Mouse (Mus musculus): Measurements from ENCODE around the gene Map2. TPM values are rescaled to one million over a fixed set of nuclear protein-coding genes. Genes with fewer than 3 reads are reported as not detected.

Gene Map2
- polyA plus RNA-seq, 1 experiment, result 18.3 TPM

- Histone ChIP-seq H3K9me3 (replicated peaks; ENCODE audit: control insufficient read depth, insufficient read depth, low read length, poor library complexity, severe bottlenecking) (no peaks in the 10 kb centered on the region), H3K9ac (ENCODE audit: low read depth, poor library complexity, severe bottlenecking) (no peak overlapping the region), H3K27ac (ENCODE audit: insufficient read depth, low read length) (no peak overlapping the region), H3K36me3 (ENCODE audit: control insufficient read depth, insufficient read depth, low read length, poor library complexity, severe bottlenecking) (no peaks in the 10 kb centered on the region), H3K4me1 (ENCODE audit: control insufficient read depth, insufficient read depth, low read length) (no peaks in the 10 kb centered on the region), H3K27me3 (ENCODE audit: control insufficient read depth, insufficient read depth, low read length, poor library complexity, severe bottlenecking) (no peaks in the 10 kb centered on the region), H3K4me3 (ENCODE audit: low read depth, low read length) (no peak overlapping the region)
- no peak for TF ChIP-seq EP300 (IDR thresholded peaks at IDR 0.05; ENCODE audit: insufficient read depth, low read depth, low read length)
- TF ChIP-seq POLR2A (IDR thresholded peaks at IDR 0.05; ENCODE audit: insufficient read depth, low read length), result no peak
- no peak for TF ChIP-seq CTCF (IDR thresholded peaks at IDR 0.05; ENCODE audit: low read depth, low read length)
Measured at GRCm38 (mm10) chr1:66211074-66211791, 36.2 kb downstream of the Map2 start.

GRCm38 (mm10) chr1:66221497-66221896 is 46.4 kb downstream of the Map2 start:
- Histone ChIP-seq H3K27me3 (ENCODE audit: control insufficient read depth, insufficient read depth, low read length, poor library complexity, severe bottlenecking) (no peaks in the 10 kb centered on the region), H3K36me3 (ENCODE audit: control insufficient read depth, insufficient read depth, low read length, poor library complexity, severe bottlenecking) (no peaks in the 10 kb centered on the region), H3K9me3 (replicated peaks; ENCODE audit: control insufficient read depth, insufficient read depth, low read length, poor library complexity, severe bottlenecking) (no peaks in the 10 kb centered on the region), H3K4me3 (ENCODE audit: low read depth, low read length) (no peak overlapping the region), H3K4me1 (ENCODE audit: control insufficient read depth, insufficient read depth, low read length) (no peaks in the 10 kb centered on the region), H3K9ac (ENCODE audit: low read depth, poor library complexity, severe bottlenecking) (no peak overlapping the region), H3K27ac (ENCODE audit: insufficient read depth, low read length) (no peak overlapping the region)
- no peak for TF ChIP-seq EP300 (IDR thresholded peaks at IDR 0.05; ENCODE audit: insufficient read depth, low read depth, low read length)
- no peak for TF ChIP-seq CTCF (IDR thresholded peaks at IDR 0.05; ENCODE audit: low read depth, low read length)
- no peak for TF ChIP-seq POLR2A (IDR thresholded peaks at IDR 0.05; ENCODE audit: insufficient read depth, low read length)

GRCm38 (mm10) chr1:66223331-66223730 is 48.3 kb downstream of the Map2 start:
- Histone ChIP-seq H3K4me3 (ENCODE audit: low read depth, low read length) (no peak overlapping the region), H3K9me3 (replicated peaks; ENCODE audit: control insufficient read depth, insufficient read depth, low read length, poor library complexity, severe bottlenecking) (no peaks in the 10 kb centered on the region), H3K27ac (ENCODE audit: insufficient read depth, low read length) (no peak overlapping the region), H3K27me3 (ENCODE audit: control insufficient read depth, insufficient read depth, low read length, poor library complexity, severe bottlenecking) (no peaks in the 10 kb centered on the region; the same call in 1 of the 2 replicates), H3K36me3 (ENCODE audit: control insufficient read depth, insufficient read depth, low read length, poor library complexity, severe bottlenecking) (no peaks in the 10 kb centered on the region), H3K9ac (ENCODE audit: low read depth, poor library complexity, severe bottlenecking) (no peak overlapping the region), H3K4me1 (ENCODE audit: control insufficient read depth, insufficient read depth, low read length) (no peaks in the 10 kb centered on the region)
- TF ChIP-seq POLR2A (IDR thresholded peaks at IDR 0.05; ENCODE audit: insufficient read depth, low read length) (no peak), CTCF (IDR thresholded peaks at IDR 0.05; ENCODE audit: low read depth, low read length) (no peak), EP300 (IDR thresholded peaks at IDR 0.05; ENCODE audit: insufficient read depth, low read depth, low read length) (no peak)

- Histone ChIP-seq H3K4me1 (ENCODE audit: control insufficient read depth, insufficient read depth, low read length) (no peaks in the 10 kb centered on the region), H3K4me3 (ENCODE audit: low read depth, low read length) (no peak overlapping the region), H3K9ac (ENCODE audit: low read depth, poor library complexity, severe bottlenecking) (no peak overlapping the region), H3K36me3 (ENCODE audit: control insufficient read depth, insufficient read depth, low read length, poor library complexity, severe bottlenecking) (no peaks in the 10 kb centered on the region), H3K27me3 (ENCODE audit: control insufficient read depth, insufficient read depth, low read length, poor library complexity, severe bottlenecking) (no peaks in the 10 kb centered on the region; the same call in 1 of the 2 replicates), H3K9me3 (replicated peaks; ENCODE audit: control insufficient read depth, insufficient read depth, low read length, poor library complexity, severe bottlenecking) (no peaks in the 10 kb centered on the region), H3K27ac (ENCODE audit: insufficient read depth, low read length) (no peak overlapping the region)
- no peak for TF ChIP-seq EP300 (IDR thresholded peaks at IDR 0.05; ENCODE audit: insufficient read depth, low read depth, low read length)
- no peak for TF ChIP-seq CTCF (IDR thresholded peaks at IDR 0.05; ENCODE audit: low read depth, low read length)
- TF ChIP-seq POLR2A (IDR thresholded peaks at IDR 0.05; ENCODE audit: insufficient read depth, low read length), result no peak
Measured at GRCm38 (mm10) chr1:66226372-66227368, 51.6 kb downstream of the Map2 start.

- Histone ChIP-seq H3K36me3 (ENCODE audit: control insufficient read depth, insufficient read depth, low read length, poor library complexity, severe bottlenecking) (no peaks in the 10 kb centered on the region), H3K4me1 (ENCODE audit: control insufficient read depth, insufficient read depth, low read length) (no peaks in the 10 kb centered on the region), H3K9ac (ENCODE audit: low read depth, poor library complexity, severe bottlenecking) (no peak overlapping the region), H3K4me3 (ENCODE audit: low read depth, low read length) (no peak overlapping the region), H3K27me3 (ENCODE audit: control insufficient read depth, insufficient read depth, low read length, poor library complexity, severe bottlenecking) (no peaks in the 10 kb centered on the region; the same call in 1 of the 2 replicates), H3K9me3 (replicated peaks; ENCODE audit: control insufficient read depth, insufficient read depth, low read length, poor library complexity, severe bottlenecking) (no peaks in the 10 kb centered on the region), H3K27ac (ENCODE audit: insufficient read depth, low read length) (no peak overlapping the region)
- TF ChIP-seq POLR2A (IDR thresholded peaks at IDR 0.05; ENCODE audit: insufficient read depth, low read length), result no peak
- no peak for TF ChIP-seq EP300 (IDR thresholded peaks at IDR 0.05; ENCODE audit: insufficient read depth, low read depth, low read length)
- TF ChIP-seq CTCF (IDR thresholded peaks at IDR 0.05; ENCODE audit: low read depth, low read length), result no peak
Measured at GRCm38 (mm10) chr1:66228205-66228604, 53.1 kb downstream of the Map2 start.

Data from ES-Bruce4 (cell line).